Mouse (Mus musculus) Patski (cell line): ENCODE results near the gene Cwf19l1. TPM values are rescaled to one million over a fixed set of nuclear protein-coding genes. Genes with fewer than 3 reads are reported as not detected.
"Not testable (repeated sequence)": the region's sequence is repeated elsewhere in the genome, so short reads cannot be mapped to it uniquely, and the experiment has no call there.

Experiments
- ATAC-seq: fragments of 100-300 bp; one replicate; pipeline ENCODE4 v1.8.0; 2021
- CTCF ChIA-PET: fragments of 350-600 bp; sonication (Branson Sonifier 250); formaldehyde crosslinking; loops from one replicate; lab custom pipeline; 2022; ENCODE audit warnings: inconsistent platforms; lab: Charles Lee
- POLR2A ChIA-PET: fragments of 350-600 bp; sonication (Branson Sonifier 250); formaldehyde crosslinking; loops from one replicate; lab custom pipeline; 2022; ENCODE audit warnings: antibody characterized with exemption, inconsistent platforms; lab: Charles Lee
- DNase-seq: peaks from one replicate; pipeline ENCODE4 v3.0.0-alpha.2; 2011; ENCODE audit warnings: low read depth, low spot score
- H3K27me3 ChIP-seq: fragments of 371-371 bp; one replicate; pipeline ENCODE4 v1.5.1; 2021
- CTCF ChIP-seq: fragments of 100-300 bp; IDR thresholded peaks from one replicate; pipeline ENCODE4 v1.5.1; 2021
- in situ Hi-C: fragments of 300-500 bp; cut with MboI; formaldehyde crosslinking; loops from 3 replicates; pipeline ENCODE4 v1.11.1; 2018; ENCODE audit warnings: low pct_unique_long_range_greater_than_20kb, mixed read lengths
- polyA plus RNA-seq: library from polyadenylated mRNA; unstranded; gene quantifications from one replicate; pipeline ENCODE4 v1.2.3, GENCODE M21; 2021

The Cwf19l1 gene
- polyA plus RNA-seq, 1 experiment from 2014 or later, result 21.9 TPM

DNA sequence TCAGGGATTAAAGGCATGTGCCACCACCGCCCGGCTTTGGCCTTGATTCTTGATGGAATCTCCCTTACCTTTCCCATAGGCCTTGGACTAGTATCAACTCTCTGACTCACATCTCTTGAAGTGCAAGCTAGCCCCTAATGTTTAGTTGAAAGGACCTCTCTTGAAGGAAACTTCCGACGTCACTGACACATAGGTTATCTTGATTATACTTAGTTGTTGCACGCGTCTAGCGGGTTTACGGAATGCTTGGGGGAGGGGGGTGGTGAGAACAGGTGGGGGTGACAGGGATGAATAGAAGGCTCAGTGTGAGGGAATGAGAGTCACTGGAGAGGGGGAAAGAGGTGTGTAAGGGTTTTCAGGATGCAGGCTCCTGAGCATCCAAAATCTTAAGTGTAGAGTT lies 11.3 kb upstream of the Cwf19l1 start:
- ChIA-PET POLR2A (no interaction called here), CTCF (no interaction called here)
- in situ Hi-C loops, result no loop called here
- ATAC-seq (no peak), DNase-seq (no peak)
- no peak for TF ChIP-seq CTCF
- H3K27me3 ChIP-seq, result peaks cover 27% of the 10 kb centered on the region

- DNase-seq, result no peak
- peaks cover 23% of the 10 kb centered on the region for H3K27me3 ChIP-seq
- in situ Hi-C loops, result no loop called here
- CTCF ChIA-PET, result no interaction called here
- no peak for TF ChIP-seq CTCF
- POLR2A ChIA-PET, result interaction anchor here (0.7 kb wide), 1 partner anchor 426 kb away, joined by 3 read pairs; no protein-coding TSS in a partner anchor
- ATAC-seq, result no peak
These were observed 10.8 kb upstream of the Cwf19l1 start for GRCm38 (mm10) chr19:44146568-44146879.

DNA sequence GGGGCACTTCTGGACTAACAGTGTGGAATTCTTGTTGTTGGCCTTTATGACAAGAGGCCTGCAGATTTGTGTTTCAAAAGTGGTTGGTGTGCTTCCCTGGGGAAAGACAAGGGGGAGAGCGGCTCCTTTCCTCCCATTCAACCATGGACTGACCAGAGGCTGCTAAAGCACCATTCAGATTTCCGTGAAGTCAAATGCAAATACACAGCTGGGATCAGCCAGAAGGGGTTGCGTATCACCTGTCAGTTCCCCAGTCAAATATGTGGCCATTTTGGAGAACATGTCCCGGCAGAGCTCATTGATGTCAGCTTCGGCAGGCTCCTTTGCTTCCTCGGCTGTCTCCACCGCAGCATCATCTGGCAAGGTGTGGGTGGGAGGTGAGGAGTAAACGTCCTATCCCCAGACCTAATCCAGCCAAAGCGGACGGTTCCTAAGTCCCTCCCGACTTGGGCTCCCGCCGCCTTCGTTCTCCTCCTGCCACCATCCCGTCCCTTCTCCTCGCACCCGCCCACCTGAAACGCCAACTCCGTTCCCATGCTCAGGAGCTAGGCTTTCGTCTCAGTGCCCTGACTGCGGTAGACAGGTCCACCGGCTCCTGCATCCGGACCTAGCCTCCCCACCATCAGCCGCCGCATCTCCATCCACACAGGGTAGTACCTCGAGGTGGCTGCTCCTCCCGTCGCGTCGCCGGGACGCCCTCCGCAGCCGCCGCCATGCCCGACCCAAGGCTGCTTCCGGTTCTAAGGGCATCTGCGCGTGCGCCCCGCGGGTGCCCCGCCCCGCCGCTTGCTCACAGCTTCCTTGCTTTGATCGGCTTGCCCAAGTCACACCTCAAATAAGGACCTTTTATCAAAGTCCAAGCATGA lies 10.3 kb upstream of the Cwf19l1 start, which contains the start of gene Bloc1s2:
Bloc1s2 (minus strand) TSS at position 745 of the 866 bp plus-strand sequence.
- no peak for TF ChIP-seq CTCF
- DNase-seq, result no peak
- ChIA-PET CTCF (no interaction called here), POLR2A (interaction anchor here (0.7 kb wide), 1 partner anchor 427 kb away, joined by 3 read pairs; no protein-coding TSS in a partner anchor)
- H3K27me3 ChIP-seq, result peaks cover 19% of the 10 kb centered on the region
- in situ Hi-C loops, result no loop called here
- ATAC-seq, result peak; percentile 84

GRCm38 (mm10) chr19:44144366-44144765 lies 8.7 kb upstream of the Cwf19l1 start:
- H3K27me3 ChIP-seq, result peaks cover 5% of the 10 kb centered on the region
- no peak for TF ChIP-seq CTCF
- no peak for ATAC-seq
- POLR2A ChIA-PET, result no interaction called here
- DNase-seq, result no peak
- CTCF ChIA-PET, result no interaction called here
- in situ Hi-C loops, result no loop called here

- no peak for ATAC-seq
- H3K27me3 ChIP-seq, result no peaks in the 10 kb centered on the region
- CTCF ChIA-PET, result no interaction called here
- in situ Hi-C loops, result no loop called here
- no peak for DNase-seq
- TF ChIP-seq CTCF, result no peak
- POLR2A ChIA-PET, result no interaction called here
These were observed 347 bp upstream of the Cwf19l1 start for GRCm38 (mm10) chr19:44135960-44136485.

GRCm38 (mm10) chr19:44132917-44133316 lies 2.8 kb downstream of the Cwf19l1 start:
- no peaks in the 10 kb centered on the region for H3K27me3 ChIP-seq
- no peak for DNase-seq
- POLR2A ChIA-PET, result interaction anchor here (0.6 kb wide), 1 partner anchor 13 kb away, joined by 3 read pairs; no protein-coding TSS in a partner anchor
- CTCF ChIA-PET, result no interaction called here
- in situ Hi-C loops, result no loop called here
- ATAC-seq, result no peak
- no peak for TF ChIP-seq CTCF

- no peak for TF ChIP-seq CTCF
- ChIA-PET POLR2A (no interaction called here), CTCF (no interaction called here)
- ATAC-seq (no peak), DNase-seq (no peak)
- in situ Hi-C loops, result no loop called here
- no peaks in the 10 kb centered on the region for H3K27me3 ChIP-seq
These were observed 7.1 kb downstream of the Cwf19l1 start for GRCm38 (mm10) chr19:44128560-44128959.

- no peaks in the 10 kb centered on the region for H3K27me3 ChIP-seq
- no peak for DNase-seq
- ChIA-PET POLR2A (no interaction called here), CTCF (interaction anchor here (1.0 to 1.3 kb wide), 2 partner anchors 9 to 16 kb away, joined by 3 to 4 read pairs; no protein-coding TSS in a partner anchor)
- no peak for TF ChIP-seq CTCF
- in situ Hi-C loops, result no loop called here
- no peak for ATAC-seq
These were observed 7.8 kb downstream of the Cwf19l1 start for GRCm38 (mm10) chr19:44127729-44128497.

DNA sequence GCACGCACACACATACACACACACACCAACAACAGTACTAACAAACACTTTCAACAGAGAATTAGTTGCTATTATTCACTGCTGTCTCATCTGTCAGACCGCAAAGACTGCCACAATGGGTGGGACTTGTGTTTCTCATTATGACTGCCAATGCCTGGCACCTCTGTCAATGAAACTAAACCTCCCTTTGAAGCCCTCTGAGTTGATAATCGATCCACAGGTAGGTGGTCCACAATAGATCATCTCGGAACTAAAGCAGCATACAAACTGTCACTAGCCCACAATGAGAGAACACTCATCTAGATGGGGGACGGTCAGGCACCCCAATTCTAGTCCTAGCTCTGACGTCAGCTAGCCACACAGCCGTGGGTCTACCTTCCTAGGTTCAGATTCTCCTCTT lies 14.5 kb downstream of the Cwf19l1 start:
- POLR2A ChIA-PET, result interaction anchor here (1.0 kb wide), 1 partner anchor 8 kb away, joined by 3 read pairs; no protein-coding TSS in a partner anchor
- ATAC-seq, result no peak
- no peaks in the 10 kb centered on the region for H3K27me3 ChIP-seq
- CTCF ChIA-PET, result no interaction called here
- in situ Hi-C loops, result no loop called here
- DNase-seq, result no peak
- TF ChIP-seq CTCF, result no peak

DNA sequence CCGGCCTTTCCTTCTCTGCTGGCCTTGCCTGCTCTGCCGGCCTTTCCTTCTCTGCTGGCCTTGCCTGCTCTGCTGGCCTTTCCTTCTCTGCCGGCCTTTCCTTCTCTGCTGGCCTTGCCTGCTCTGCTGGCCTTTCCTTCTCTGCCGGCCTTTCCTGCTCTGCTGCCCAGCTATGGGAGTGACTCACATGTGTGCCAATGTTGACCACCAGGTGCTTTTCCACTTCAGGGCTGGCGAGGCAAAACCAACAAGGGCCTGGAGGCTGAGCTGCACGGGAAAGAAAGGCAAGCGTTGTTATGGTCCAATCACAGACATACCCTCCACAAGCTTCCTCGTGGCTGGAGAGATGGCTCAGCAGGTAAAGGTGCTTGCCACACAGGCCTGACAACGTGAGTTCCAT lies 15.0 kb downstream of the Cwf19l1 start:
- DNase-seq, POLR2A ChIA-PET, in situ Hi-C loops: not testable (repeated sequence)

More for the DNA sequence above, 15.0 kb downstream of the Cwf19l1 start:
- H3K27me3 ChIP-seq, CTCF ChIA-PET, ATAC-seq: not testable (repeated sequence)
